Mouse (Mus musculus) cortical plate, adult 2 months (tissue): ENCODE measurements at regions not wholly inside any gene's neighbourhood (a gene's known extent, or its start where the extent isn't known, plus 50 kb on each side); places are given as distances from the start of the nearest gene placed in this dataset.

Experiments
- H3K27ac ChIP-seq: fragments of 200-500 bp; 2 replicates; pipeline ENCODE4 v1.5.1; 2012; ENCODE audit warnings: low read length, control low read depth, inconsistent platforms; ENCODE audit not compliant: insufficient read depth
- H3K4me1 ChIP-seq: fragments of 200-500 bp; 2 replicates; pipeline ENCODE4 v1.6.1; 2011; ENCODE audit warnings: low read length; ENCODE audit not compliant: control insufficient read depth, insufficient read depth
- H3K4me3 ChIP-seq: fragments of 200-500 bp; 2 replicates; pipeline ENCODE4 v1.5.1; 2011; ENCODE audit warnings: mild to moderate bottlenecking, low read length, control low read depth; ENCODE audit not compliant: insufficient read depth
- CTCF ChIP-seq: fragments of 200-500 bp; IDR thresholded peaks from 2 replicates; pipeline ENCODE4 v1.5.1; 2011; ENCODE audit warnings: mild to moderate bottlenecking, control low read depth, low read length; ENCODE audit not compliant: insufficient read depth; ENCODE audit errors: extremely low read depth
- POLR2A ChIP-seq: fragments of 200-500 bp; IDR thresholded peaks from 2 replicates; pipeline ENCODE4 v1.6.1; 2011; ENCODE audit warnings: mild to moderate bottlenecking, low read length, control low read depth; ENCODE audit not compliant: insufficient read depth; ENCODE audit errors: extremely low read depth

DNA sequence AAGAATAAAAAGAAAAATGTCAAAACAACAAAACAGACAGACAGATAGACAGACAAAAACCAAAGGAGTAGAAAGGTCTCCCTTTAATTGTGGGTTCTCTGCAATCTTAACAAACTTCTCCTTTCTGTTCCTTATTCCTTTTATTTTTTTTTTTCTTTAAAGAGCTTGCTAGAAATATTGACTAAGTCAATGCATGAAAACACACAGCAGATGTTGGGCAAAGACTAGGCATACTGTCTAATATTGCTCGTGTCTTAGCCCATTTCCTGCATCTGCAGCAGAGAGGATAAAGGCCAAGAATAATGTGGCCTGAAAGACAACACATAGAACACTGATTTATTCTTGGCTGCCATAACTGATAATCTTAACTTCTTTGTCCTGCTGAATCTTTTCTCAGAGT, 295.6 kb downstream of the Kctd12 start:
- Histone ChIP-seq H3K4me3 (no peak overlapping the region), H3K4me1 (no peaks in the 10 kb centered on the region), H3K27ac (no peak overlapping the region)
- TF ChIP-seq POLR2A (no peak), CTCF (no peak)

DNA sequence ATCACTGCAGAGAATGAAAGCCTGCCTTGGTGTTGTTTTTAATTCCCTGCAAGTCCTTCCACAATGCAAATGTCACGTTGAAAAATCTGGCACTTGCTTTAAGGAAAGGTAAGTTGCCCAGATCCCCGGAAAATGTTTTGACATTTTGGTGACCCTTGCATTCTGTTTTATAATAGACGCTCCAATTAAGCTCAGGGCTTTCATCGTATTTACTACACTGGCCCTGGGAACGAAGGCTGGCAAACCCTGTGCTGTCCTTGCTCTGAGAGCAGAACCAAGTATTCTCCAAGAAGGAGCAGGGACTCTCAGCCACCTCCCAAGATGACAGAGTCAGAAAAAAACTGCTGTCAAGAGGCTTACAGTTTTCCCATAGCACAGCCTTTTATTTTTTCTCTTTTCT, 305.9 kb downstream of the Kctd12 start:
- H3K27ac ChIP-seq: no peak overlapping the region
- no peaks in the 10 kb centered on the region for H3K4me1 ChIP-seq
- no peak for TF ChIP-seq CTCF
- no peak overlapping the region for H3K4me3 ChIP-seq

DNA sequence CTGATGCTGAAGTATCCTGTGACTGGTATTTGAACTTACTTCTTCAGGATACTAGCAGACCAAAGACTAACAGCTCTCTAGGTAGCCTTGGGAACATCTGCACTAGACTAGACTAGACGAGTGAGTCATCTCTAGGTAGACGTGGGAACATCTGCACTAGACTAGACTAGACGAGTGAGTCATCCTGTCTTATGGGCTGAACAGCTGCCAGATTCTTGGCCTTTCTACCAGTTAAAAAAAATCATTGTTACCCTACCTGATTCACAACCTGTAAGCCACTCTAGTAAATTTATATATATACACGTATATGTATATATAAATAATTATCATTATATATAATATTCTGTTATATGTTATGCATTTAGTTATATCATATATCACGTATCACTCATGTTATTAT, 307.8 kb downstream of the Kctd12 start:
- Histone ChIP-seq H3K4me3 (no peak overlapping the region), H3K27ac (no peak overlapping the region), H3K4me1 (no peaks in the 10 kb centered on the region)
- TF ChIP-seq POLR2A (no peak), CTCF (no peak)

DNA sequence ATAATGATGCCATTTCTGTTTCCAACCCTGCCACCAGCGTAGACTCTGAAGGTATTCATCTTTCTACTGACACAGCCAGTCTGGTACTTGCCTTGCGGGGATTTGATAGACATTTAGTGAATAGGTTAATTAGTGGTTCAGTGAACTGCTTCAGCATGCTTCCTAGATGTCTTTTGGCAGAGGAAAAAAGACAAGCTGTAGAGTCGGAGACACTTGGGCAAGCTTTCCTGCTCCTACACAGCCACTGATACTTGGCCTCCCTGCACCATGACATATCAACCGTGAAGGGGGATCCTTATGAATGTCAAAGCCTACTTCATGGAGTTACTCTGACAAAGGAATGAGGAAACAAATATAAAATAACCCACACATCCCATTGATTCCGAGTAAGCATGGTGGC, 308.7 kb downstream of the Kctd12 start:
- TF ChIP-seq CTCF: no peak
- no peak for TF ChIP-seq POLR2A
- Histone ChIP-seq H3K27ac (no peak overlapping the region), H3K4me3 (no peak overlapping the region), H3K4me1 (no peaks in the 10 kb centered on the region)

DNA sequence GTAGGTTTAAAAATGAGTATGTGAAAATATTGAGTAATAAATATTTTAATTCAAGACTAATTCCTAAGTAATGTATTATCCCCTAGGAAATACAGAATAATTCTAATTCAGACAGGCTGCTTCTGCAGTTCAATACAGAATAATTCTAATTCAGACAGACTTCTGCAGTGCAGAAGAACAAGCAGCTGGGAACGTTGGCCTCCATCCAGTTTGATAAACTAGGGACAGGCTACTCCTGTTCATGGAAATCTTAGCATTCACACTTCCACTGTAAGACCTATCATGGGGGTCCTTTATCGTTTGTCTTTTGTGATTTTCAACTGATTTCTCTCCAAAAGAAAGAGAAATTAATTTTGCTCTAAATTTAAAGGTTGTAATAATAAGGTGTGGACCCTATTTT, 319.2 kb downstream of the Kctd12 start:
- Histone ChIP-seq H3K4me3 (no peak overlapping the region), H3K4me1 (no peaks in the 10 kb centered on the region), H3K27ac (no peak overlapping the region)
- TF ChIP-seq POLR2A: no peak
- TF ChIP-seq CTCF: no peak

DNA sequence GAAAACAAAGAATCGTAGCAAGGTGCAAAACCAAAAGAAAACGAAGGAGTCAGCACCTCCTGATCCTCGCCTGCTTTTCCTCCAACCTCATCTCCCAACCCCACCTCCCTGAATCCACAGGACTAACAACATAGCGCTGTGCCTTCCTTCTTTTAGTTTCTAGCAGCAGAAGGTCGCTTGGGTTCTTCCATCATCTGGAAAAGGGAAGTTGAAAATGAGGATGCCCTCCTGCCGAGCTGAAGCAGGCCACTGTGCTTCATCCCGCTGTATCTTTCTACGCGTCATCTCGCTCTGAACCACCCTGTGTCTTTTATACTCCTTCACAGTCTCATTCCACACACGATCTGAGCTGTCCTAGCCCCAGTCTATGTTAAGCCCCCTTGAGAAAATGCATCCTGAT, 322.1 kb downstream of the Kctd12 start:
- no peak overlapping the region for H3K27ac ChIP-seq
- no peaks in the 10 kb centered on the region for H3K4me1 ChIP-seq
- no peak for TF ChIP-seq CTCF
- TF ChIP-seq POLR2A: no peak
- no peak overlapping the region for H3K4me3 ChIP-seq

DNA sequence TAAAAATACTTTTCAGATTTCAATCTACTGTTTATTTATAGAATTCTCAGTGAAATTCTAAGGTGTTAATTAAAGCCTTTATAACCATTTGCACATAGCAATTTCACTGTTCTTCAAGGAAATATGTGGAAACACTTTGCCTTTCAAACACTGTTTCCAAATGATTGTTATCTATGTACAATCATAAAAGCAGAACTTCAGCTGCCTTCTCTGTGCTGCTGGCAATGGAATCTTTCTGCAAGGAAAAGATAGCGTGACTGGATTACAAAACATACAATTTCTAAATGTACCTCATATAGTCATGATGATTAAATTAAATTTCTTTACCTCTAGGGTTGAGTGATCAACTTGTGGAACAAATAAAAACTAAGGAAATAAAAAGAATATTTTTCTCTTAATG, 326.2 kb downstream of the Kctd12 start:
- TF ChIP-seq CTCF (no peak), POLR2A (no peak)
- H3K4me1 ChIP-seq: no peaks in the 10 kb centered on the region
- no peak overlapping the region for H3K27ac ChIP-seq
- no peak overlapping the region for H3K4me3 ChIP-seq

DNA sequence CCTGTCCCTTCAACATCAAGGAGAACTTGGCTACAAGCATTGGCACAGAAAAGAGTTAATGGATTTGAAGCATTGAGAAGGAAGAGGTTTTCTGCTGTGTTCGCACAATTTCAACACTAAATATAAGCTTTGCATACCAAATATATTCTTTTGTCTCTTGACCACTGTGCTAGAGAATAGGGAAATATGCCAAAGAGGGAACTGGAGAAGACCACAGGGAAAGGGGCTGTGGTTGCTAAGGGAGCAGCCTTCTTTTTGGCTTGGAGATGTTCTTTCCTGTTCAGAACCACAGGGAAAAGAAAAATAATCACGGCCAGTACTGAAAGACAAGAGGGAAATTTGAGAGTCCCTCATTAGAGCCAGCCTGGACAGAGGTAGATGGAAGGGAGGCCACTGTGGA, 352.8 kb downstream of the Kctd12 start:
- no peak overlapping the region for H3K27ac ChIP-seq
- no peaks in the 10 kb centered on the region for H3K4me1 ChIP-seq
- H3K4me3 ChIP-seq: no peak overlapping the region
- TF ChIP-seq POLR2A (no peak), CTCF (no peak)

DNA sequence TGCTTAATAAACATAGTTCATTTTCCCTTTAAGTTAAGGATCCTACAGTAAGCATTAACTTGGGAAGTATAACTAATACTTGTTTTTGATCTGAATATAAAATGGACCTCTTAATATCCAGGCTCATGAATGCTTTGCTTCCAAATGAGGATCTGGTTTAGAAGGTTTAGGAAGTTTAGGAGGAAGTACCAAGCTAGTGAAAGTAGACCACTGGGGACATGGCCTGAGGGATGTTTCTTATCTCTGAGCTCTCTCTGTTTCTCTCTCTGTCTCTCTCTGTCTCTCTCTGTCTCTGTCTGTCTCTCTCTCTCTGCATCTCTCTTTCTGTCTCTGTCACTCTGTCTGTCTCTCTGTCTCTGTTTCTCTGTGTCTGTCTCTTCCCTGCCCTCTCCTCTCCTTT, 360.9 kb downstream of the Kctd12 start:
- no peak overlapping the region for H3K27ac ChIP-seq
- TF ChIP-seq POLR2A (no peak), CTCF (no peak)

DNA sequence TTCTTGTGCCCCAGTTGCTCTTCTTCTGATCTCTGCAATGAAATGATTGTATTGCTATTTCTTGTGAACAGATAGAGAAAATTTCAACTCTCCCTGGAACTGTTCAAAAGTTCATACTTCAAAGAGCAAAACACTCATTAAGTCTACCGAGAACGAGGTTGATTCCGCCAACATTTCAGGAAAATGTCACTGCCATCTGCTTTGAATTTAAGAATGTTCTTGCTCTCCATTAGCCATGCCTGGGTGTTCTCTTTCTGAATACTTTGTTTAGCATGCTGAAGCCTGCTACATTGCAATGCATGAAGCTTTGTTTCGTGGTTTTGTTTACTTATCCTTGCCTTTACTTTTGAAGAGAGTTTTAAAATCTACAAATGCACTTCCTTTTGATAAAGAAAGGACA, 363.4 kb downstream of the Kctd12 start:
- Histone ChIP-seq H3K27ac (no peak overlapping the region), H3K4me3 (no peak overlapping the region), H3K4me1 (no peaks in the 10 kb centered on the region)
- TF ChIP-seq POLR2A (no peak), CTCF (no peak)

More for the DNA sequence above, 360.9 kb downstream of the Kctd12 start:
- H3K4me3 ChIP-seq: no peak overlapping the region
- no peaks in the 10 kb centered on the region for H3K4me1 ChIP-seq
